Mouse (Mus musculus) Muller cell, postnatal 12 days (primary cell): Measurements from ENCODE around the gene Gm10134.
A peak's percentile ranks its signal among the peaks of the same experiment; 100 is the strongest.

ENCODE experiments used
- DNase-seq: peaks from one replicate; pipeline ENCODE4 v3.0.0-alpha.2; 2015; ENCODE audit errors: inconsistent ontology term

Gm10134 gene

GRCm38 (mm10) chr2:28532938-28533771, 27.3 kb downstream of the Gm10134 start:
- peak; percentile 93 for DNase-seq

DNA sequence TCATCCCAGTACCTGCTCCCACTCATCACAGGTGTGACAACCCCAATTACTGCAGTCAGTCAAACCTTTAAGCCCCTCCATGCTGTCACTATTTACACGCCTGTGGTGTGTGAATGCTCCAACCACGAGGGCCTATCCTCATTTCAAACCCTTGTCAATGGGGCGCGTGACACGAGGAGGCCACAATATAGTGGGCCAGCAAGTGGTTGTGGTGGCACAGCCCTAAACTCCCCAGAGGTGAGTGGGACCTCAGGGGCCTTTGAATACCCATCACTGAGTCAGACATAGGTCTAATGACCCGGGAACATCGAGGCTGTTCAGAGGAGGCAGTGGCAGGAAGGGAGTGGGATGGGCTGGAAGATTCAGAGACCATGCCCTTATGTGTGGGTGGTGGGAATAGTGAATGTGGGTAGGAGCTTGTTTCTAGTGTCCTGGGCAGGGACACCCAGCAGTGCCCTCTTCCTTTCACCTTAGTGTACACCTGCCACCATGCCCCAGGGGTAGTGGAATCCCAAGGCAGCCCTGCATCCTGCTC, 28.1 kb downstream of the Gm10134 start:
- no peak for DNase-seq

GRCm38 (mm10) chr2:28534436-28535262, 28.8 kb downstream of the Gm10134 start:
- peak; percentile 73 for DNase-seq

GRCm38 (mm10) chr2:28535263-28535540, 29.3 kb downstream of the Gm10134 start:
- no peak for DNase-seq

DNA sequence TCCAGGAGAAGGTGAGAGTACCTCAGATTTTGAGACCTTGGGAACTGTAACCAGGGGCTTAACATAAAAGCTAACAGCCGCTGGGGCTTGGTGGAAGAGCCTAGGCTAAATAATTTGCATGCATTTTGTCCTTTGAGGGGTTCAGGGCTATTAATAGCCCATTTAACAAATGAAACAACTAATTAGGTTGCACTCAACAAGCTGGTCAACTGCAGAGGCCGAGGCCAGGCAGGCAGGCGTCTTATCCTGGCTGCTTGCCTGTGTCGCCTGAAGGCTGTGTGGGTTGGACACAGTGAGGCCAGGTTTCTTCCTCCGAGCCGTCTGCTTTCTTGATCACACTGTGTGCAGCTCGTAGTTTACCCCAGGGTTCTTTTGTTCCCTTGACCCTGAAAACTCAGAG, 29.8 kb downstream of the Gm10134 start:
- peak; percentile 70 for DNase-seq

DNA sequence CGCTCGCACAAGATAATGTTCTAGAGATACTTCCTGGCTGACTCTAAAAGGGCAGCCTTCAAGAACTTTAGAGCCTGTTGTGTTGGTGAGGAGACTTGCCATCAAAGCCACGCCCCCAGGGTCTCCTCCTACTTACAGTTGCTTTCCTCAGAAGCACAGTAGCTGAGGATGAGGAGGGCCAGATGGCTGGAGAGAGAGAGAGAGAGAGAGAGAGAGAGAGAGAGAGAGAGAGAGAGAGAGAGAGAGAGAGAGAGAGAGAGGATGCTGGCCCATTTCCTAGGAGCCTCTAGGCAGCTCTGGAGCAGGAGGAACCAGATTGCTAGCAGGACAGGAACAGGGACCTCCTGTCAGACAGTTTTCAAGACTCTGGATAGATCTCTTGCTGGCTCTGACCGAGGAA, 30.3 kb downstream of the Gm10134 start:
- no peak for DNase-seq

- DNase-seq, result no peak
Observed at GRCm38 (mm10) chr2:28536766-28537633, 31.1 kb downstream of the Gm10134 start.

- no peak for DNase-seq
Observed at GRCm38 (mm10) chr2:28537634-28537920, 31.7 kb downstream of the Gm10134 start.

DNA sequence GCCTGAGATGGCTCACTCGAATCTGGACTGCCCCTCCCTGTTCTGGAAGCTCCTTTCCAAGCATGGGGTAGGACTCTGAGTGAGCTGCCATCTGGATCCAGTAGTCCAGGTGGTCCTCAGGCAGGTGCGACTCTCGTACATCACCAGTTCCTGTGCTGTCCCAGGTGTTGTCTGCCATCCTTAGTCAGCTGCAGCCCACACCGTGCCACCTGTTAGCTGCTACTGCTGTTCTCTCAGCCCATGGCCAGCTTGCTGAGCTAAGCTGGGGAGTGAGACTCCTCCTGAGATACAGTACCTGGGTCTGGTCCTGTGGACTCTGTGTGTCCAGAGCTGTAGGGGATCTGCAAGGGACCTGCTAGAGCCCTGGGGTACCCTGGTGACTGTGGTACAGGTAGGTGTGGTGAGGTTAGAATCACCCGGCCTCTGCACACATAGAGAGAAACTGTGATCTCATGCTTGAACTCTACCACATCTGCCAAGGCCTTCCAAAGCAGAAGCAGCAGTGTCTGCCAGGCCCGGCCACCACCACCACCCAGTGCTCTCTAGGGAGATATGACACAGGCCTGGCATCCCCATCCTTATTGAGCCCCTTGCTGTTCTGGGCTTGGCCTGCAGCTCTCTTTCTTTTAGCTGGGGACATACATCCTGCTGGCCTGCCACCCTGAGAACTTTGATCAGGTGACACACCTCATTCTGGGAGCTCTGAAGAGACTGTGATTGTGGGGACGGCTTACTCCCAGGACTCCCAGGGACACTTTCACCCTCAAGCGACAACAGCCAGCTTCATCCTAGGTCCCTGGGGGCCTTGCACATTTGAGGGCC, 32.3 kb downstream of the Gm10134 start:
- no peak for DNase-seq

GRCm38 (mm10) chr2:28538817-28539128, 32.9 kb downstream of the Gm10134 start:
- DNase-seq, result peak; percentile 69

DNA sequence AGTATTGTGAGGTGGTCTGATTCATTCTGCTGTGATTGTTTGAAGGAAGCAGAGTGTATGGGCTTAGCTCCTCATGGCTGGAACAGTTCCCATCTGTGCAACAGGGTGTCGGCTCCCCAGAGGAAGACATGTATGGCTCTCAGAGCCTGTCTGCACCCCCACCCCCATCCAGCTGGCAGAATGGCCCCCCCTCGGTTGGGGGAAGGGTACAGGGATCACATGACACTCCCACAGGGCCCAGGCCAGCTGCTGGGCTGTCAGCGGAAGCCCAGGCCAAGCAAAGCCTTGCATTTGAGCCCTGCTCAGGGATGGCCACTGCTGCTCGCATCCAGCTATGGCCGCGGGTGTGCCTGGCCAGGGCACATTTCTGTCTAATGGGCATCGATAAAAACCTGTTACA, 33.3 kb downstream of the Gm10134 start:
- DNase-seq, result peak; percentile 78

DNA sequence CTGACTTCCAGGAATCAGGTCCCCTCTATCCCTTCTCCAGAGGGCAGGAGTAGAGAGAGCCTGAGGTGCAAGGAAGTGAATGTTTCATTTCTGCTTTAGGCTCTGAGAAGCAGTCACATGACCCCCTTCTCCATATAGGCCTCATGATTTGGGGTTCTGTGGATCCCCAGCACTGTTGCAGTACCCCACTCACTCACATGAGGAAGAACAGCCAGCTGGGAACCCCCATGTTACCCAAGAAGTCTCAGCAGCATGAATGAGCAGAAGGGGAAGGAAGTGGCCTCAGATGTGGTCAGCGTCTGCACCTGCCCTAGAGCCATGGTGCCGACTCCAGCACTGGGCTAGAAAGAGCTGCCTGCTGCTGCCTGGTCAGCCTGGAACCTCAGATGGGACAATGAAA, 34.1 kb downstream of the Gm10134 start:
- no peak for DNase-seq

- DNase-seq, result no peak
Observed at GRCm38 (mm10) chr2:28540587-28541227, 34.8 kb downstream of the Gm10134 start.

DNA sequence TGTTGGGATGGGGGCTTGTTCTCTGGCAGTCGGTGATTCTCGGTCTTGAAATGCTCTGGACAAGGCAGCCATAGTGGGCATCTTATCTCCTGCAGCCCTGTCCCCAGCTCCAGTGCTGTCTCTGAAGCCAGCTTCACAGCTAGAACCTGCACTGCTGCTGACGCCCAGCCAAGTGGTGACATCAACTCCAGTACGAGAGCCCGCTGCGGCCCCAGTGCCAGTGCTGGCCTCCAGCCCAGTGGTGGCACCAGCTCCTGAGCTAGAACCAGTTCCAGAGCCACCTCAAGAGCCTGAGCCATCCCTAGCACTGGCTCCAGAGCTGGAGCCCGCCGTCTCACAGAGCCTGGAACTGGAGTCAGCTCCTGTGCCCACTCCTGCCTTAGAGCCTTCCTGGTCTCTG, 38.0 kb downstream of the Gm10134 start:
- DNase-seq, result peak; percentile 32

- no peak for DNase-seq
Observed at GRCm38 (mm10) chr2:28545976-28546375, 40.1 kb downstream of the Gm10134 start.

DNA sequence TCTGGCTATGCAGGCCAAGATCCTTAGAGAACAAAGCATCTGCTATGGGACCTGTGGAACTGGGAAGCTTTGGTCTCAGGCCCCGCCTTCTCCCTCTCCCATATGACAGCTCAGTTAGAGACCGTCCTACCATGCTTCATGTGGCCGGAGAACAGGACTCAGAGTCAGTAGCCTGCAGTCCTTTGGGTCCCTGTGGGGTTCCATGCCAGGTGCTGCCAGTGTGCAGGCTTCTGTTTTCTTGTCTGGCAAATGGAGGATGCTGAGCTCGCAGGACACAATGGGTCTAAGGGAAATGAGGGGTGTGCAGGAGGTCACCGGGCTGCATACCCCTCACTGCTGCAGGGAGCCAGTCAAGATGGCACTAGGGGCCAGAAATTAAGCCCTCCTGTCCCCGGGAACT, 40.7 kb downstream of the Gm10134 start:
- DNase-seq, result no peak

DNA sequence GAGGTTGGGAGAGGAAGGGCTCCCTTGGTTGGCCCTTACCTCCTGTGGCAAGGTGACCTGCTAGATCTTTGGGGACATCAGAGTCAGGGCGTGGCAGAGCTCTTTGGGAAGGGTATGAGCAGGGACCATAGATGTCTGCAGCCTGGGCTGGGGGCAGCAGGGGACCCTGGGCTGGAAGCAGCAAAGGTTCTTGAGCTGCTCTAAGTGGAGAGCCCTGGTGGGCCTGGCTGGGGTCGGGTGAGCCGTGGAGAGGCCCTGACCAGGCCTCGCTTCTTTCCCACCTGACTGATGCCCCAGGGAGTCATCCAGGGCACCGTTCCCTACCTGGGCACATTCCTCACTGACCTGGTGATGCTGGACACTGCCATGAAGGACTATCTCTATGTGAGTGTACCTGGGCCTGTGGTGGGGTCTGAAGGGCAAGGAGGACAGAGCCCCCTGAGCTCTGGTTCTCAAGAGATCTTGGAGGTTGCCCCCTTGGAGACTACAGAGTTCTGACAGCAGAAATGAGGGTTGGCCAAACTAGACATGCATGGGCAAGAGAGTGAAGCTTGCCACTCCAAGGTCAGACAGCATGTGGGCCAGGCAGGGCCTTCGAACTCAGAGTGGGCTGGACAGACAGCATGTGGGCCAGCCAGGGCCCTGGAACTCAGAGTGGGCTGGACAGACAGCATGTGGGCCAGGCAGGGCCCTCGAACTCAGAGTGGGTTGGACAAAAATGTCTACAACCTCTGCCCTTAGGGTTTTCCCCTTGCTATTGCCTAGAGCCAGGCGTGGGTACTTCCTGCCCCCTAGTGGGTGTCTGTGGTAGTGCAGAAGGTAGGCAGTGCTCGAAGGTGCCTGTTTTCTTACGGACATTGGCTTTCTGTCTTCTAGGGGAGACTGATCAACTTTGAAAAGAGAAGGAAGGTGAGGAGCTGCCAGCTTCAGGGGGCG, 41.6 kb downstream of the Gm10134 start:
- peak; percentile 85 for DNase-seq

DNA sequence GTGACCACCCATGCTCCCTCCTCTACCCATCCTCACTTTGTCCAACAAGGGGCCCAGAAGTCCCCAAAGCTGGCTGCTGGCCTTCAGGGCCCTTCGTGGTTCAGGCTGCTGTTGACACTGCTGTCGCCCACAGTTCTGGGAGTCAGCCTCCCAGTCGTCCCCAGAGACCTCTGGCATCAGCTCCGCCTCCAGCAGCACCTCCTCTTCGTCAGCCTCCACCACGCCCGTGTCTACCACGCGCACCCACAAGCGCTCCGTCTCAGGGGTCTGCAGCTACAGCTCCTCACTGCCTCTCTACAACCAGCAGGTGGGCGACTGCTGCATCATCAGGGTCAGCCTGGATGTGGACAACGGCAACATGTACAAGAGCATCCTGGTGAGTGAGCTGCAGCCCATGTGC, 43.3 kb downstream of the Gm10134 start:
- no peak for DNase-seq

- DNase-seq, result no peak
Observed at GRCm38 (mm10) chr2:28552301-28552700, 46.4 kb downstream of the Gm10134 start.
